Mouse (Mus musculus) megakaryocyte, embryonic 14.5 days (primary cell): Measurements from ENCODE around the gene Meis3.

Source experiments
- FLI1 ChIP-seq: IDR thresholded peaks from 2 replicates; pipeline ENCODE4 v1.6.1; 2012; ENCODE audit warnings: low read length, inconsistent platforms, mixed read lengths
- GATA1 ChIP-seq: IDR thresholded peaks from 3 replicates; pipeline ENCODE4 v1.6.1; 2012; ENCODE audit warnings: mixed read lengths, low read length, inconsistent platforms, borderline replicate concordance

GRCm38 (mm10) chr7:16161302-16161701 lies 13.6 kb upstream of the Meis3 start:
- no peak for TF ChIP-seq FLI1
- no peak for TF ChIP-seq GATA1
